Mouse (Mus musculus): Measurements from ENCODE around the gene Ubr1. TPM values are rescaled to one million over a fixed set of nuclear protein-coding genes. Genes with fewer than 3 reads are reported as not detected.
A peak's percentile ranks its signal among the peaks of the same experiment; 100 is the strongest.

The Ubr1 gene
- polyA plus RNA-seq (2015; fragmentation: Nextera tagmentation; extraction: Ambion mirVana) = 30.7 and 30.9 TPM in 2 replicates

GRCm38 (mm10) chr2:120970559-120971080, at the start of gene Ubr1:
Ubr1 (minus strand) TSS chr2:120970715.
- WGBS = under 1% methylated on average over 39 of the region's 39 CpGs
- peak; percentile 93 for ATAC-seq (ENCODE audit: low FRiP score, low read depth)
- H3K4me3 ChIP-seq = peak within 1 kb of the TSS; percentile 73
- H3K36me3 ChIP-seq = no peaks in the 10 kb centered on the region
- H3K4me2 ChIP-seq = peak within 1 kb of the TSS; percentile 61
- H3K4me1 ChIP-seq (replicated peaks) = peaks cover 28% of the 10 kb centered on the region
- peak within 1 kb of the TSS; percentile 80 for H3K9ac ChIP-seq
- peak within 1 kb of the TSS; percentile 88 for H3K27ac ChIP-seq (replicated peaks)
- H3K27me3 ChIP-seq = no peaks in the 10 kb centered on the region
- H3K9me3 ChIP-seq = no peaks in the 10 kb centered on the region

- H3K27me3 ChIP-seq = no peaks in the 10 kb centered on the region
- no peak overlapping the region for H3K4me3 ChIP-seq
- H3K36me3 ChIP-seq = peaks cover 48% of the 10 kb centered on the region
- WGBS = 92% methylated on average over 1 of the region's 1 CpGs
- no peak overlapping the region for H3K27ac ChIP-seq (replicated peaks)
- no peaks in the 10 kb centered on the region for H3K4me1 ChIP-seq (replicated peaks)
- H3K9me3 ChIP-seq = no peaks in the 10 kb centered on the region
- ATAC-seq (ENCODE audit: low FRiP score, low read depth) = no peak
- no peak overlapping the region for H3K9ac ChIP-seq
- no peak overlapping the region for H3K4me2 ChIP-seq
Observed at GRCm38 (mm10) chr2:121017151-121017550, 46.6 kb upstream of the Ubr1 start.

- no peaks in the 10 kb centered on the region for H3K9me3 ChIP-seq
- H3K9ac ChIP-seq = no peak overlapping the region
- H3K4me2 ChIP-seq = no peak overlapping the region
- H3K36me3 ChIP-seq = peaks cover 58% of the 10 kb centered on the region
- ATAC-seq (ENCODE audit: low FRiP score, low read depth) = no peak
- no peak overlapping the region for H3K27ac ChIP-seq (replicated peaks)
- no peaks in the 10 kb centered on the region for H3K4me1 ChIP-seq (replicated peaks)
- WGBS = 86% methylated on average over 9 of the region's 9 CpGs
- H3K27me3 ChIP-seq = no peaks in the 10 kb centered on the region
- H3K4me3 ChIP-seq = no peak overlapping the region
Observed at GRCm38 (mm10) chr2:121016226-121016625, 45.7 kb upstream of the Ubr1 start.

- Histone ChIP-seq H3K4me1 (replicated peaks) (no peaks in the 10 kb centered on the region), H3K4me2 (no peak overlapping the region), H3K4me3 (no peak overlapping the region), H3K27me3 (no peaks in the 10 kb centered on the region), H3K9me3 (no peaks in the 10 kb centered on the region), H3K36me3 (peaks cover 58% of the 10 kb centered on the region), H3K9ac (no peak overlapping the region), H3K27ac (replicated peaks) (no peak overlapping the region)
- no peak for ATAC-seq (ENCODE audit: low FRiP score, low read depth)
- 90% methylated on average over 2 of the region's 2 CpGs for WGBS
Observed at GRCm38 (mm10) chr2:121015507-121015906, 45.0 kb upstream of the Ubr1 start.

DNA sequence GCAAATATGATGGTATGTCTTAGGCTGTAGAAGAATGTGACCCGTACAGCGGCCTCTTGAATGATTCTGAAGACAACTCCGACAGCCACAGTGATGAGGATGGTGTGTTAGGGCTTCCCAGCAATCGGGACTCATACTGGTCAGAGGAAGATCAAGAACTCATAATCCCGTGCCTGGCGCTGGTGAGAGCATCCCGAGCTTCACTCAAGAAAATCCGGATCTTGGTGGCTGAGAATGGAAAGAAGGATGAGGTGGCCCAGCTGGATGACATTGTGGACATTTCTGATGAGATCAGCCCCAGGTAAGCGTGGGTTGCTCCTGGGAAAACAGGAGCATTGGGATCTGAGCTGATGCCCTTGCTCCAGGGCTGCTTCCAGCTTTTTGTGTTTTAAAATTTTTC, 42.2 kb upstream of the Ubr1 start:
- peaks cover 15% of the 10 kb centered on the region for H3K4me1 ChIP-seq (replicated peaks)
- H3K27ac ChIP-seq (replicated peaks) = no peak overlapping the region
- H3K36me3 ChIP-seq = peaks cover 54% of the 10 kb centered on the region
- 95% methylated on average over 9 of the region's 9 CpGs for WGBS
- H3K9ac ChIP-seq = no peak overlapping the region
- no peaks in the 10 kb centered on the region for H3K9me3 ChIP-seq
- H3K4me3 ChIP-seq = no peak overlapping the region
- H3K27me3 ChIP-seq = no peaks in the 10 kb centered on the region
- no peak for ATAC-seq (ENCODE audit: low FRiP score, low read depth)
- H3K4me2 ChIP-seq = no peak overlapping the region

DNA sequence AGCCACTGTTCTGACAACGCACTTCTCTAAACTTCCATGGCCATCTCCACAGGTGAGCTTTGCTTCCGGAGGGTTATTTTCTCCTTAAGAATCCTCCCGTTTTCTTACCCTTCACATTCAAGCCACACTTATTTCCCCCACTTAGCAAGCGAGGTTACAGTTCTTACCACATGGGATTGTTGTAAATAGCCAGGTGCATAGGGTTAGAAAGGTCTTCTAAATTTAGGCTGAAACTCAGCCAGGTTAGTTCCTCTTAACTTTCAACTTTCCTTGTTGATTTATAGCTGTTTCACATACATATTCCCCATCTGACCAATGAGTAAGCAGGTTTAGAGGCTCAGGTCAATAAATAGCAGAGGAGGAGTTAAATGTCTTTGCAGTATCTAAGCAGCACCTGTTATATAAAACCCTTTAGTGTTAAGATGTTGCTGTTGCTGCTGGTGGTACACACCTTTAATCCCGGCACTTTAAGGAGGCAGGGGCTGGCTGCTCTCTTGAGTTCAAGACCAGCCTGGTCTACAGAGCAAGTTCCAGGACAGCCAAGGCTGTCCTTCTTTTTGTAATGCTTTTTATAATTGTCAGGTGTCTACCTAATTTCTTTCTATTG, 38.7 kb upstream of the Ubr1 start:
- peak overlapping the region; percentile 79 for H3K9ac ChIP-seq
- 27% methylated on average over 5 of the region's 5 CpGs for WGBS
- no peak for ATAC-seq (ENCODE audit: low FRiP score, low read depth)

GRCm38 (mm10) chr2:121008664-121009007, 38.1 kb upstream of the Ubr1 start:
- ATAC-seq (ENCODE audit: low FRiP score, low read depth) = no peak
- H3K9me3 ChIP-seq = no peaks in the 10 kb centered on the region
- H3K27me3 ChIP-seq = no peaks in the 10 kb centered on the region
- H3K27ac ChIP-seq (replicated peaks) = peak overlapping the region; percentile 65
- H3K9ac ChIP-seq = peak overlapping the region; percentile 79
- H3K4me3 ChIP-seq = peak overlapping the region; percentile 86
- H3K4me1 ChIP-seq (replicated peaks) = peaks cover 15% of the 10 kb centered on the region
- 1% methylated on average over 12 of the region's 12 CpGs for WGBS
- peak overlapping the region; percentile 62 for H3K4me2 ChIP-seq
- H3K36me3 ChIP-seq = peaks cover 25% of the 10 kb centered on the region

More for the DNA sequence above, 38.7 kb upstream of the Ubr1 start:
- peak overlapping the region; percentile 86 for H3K4me3 ChIP-seq
- peak overlapping the region; percentile 62 for H3K4me2 ChIP-seq
- peaks cover 15% of the 10 kb centered on the region for H3K4me1 ChIP-seq (replicated peaks)
- H3K9me3 ChIP-seq = no peaks in the 10 kb centered on the region
- H3K27me3 ChIP-seq = no peaks in the 10 kb centered on the region
- no peak overlapping the region for H3K27ac ChIP-seq (replicated peaks)
- peaks cover 28% of the 10 kb centered on the region for H3K36me3 ChIP-seq

DNA sequence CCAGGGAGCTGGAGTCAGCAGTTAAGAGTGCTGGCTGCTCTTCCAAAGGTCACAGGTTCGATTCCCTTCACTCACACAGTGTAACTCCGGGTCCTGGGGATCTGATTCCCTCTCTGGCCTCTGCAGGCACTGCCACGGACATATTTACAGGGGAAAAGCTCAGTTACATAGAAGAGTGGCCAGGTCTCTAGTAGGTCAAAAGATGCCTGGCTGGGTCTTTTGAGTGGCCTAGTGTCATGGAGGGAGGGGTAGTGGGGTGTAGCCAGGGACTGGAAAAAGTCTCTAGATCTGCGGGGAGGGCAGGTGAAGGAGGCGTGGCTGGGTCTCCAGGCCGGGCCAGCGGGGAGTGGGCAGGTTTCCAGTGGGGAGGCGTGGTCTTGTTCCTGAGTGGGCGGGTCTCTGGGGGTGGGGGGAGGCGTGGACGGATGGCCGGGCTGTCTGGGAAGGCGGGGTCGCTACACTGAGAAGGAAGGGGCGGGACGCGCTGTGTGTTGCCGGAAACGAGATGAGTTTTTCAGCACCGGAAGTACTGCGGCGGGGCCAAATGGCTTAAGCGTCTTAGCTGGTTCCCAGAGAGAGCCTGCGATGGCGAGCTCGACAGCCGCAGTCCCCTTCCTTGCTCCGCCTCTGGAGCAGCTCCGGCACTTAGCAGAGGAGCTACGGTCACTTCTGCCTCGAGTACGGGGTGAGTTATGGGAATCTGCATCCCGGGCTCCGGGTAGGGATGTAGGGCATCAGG, 37.6 kb upstream of the Ubr1 start, which contains the start of gene Ccndbp1:
Gene Ccndbp1 (plus strand): TSS at position 479 of the 739 bp plus-strand sequence.
- peak; percentile 98 for ATAC-seq (ENCODE audit: low FRiP score, low read depth)

GRCm38 (mm10) chr2:121006986-121007385, 36.5 kb upstream of the Ubr1 start:
- Histone ChIP-seq H3K4me2 (no peak overlapping the region), H3K36me3 (peaks cover 12% of the 10 kb centered on the region), H3K27ac (replicated peaks) (no peak overlapping the region), H3K9me3 (no peaks in the 10 kb centered on the region), H3K27me3 (no peaks in the 10 kb centered on the region), H3K4me3 (no peak overlapping the region), H3K4me1 (replicated peaks) (peaks cover 15% of the 10 kb centered on the region), H3K9ac (no peak overlapping the region)
- no peak for ATAC-seq (ENCODE audit: low FRiP score, low read depth)
- WGBS = 81% methylated on average over 1 of the region's 1 CpGs

More for the DNA sequence above, 37.6 kb upstream of the Ubr1 start, which contains the start of gene Ccndbp1:
- H3K9me3 ChIP-seq = no peaks in the 10 kb centered on the region
- H3K36me3 ChIP-seq = peaks cover 22% of the 10 kb centered on the region
- H3K4me2 ChIP-seq = peak within 1 kb of the TSS; percentile 62
- H3K4me3 ChIP-seq = peak within 1 kb of the TSS; percentile 86
- peak within 1 kb of the TSS; percentile 79 for H3K9ac ChIP-seq
- H3K27ac ChIP-seq (replicated peaks) = peak within 1 kb of the TSS; percentile 65
- WGBS = 2% methylated on average over 34 of the region's 34 CpGs
- no peaks in the 10 kb centered on the region for H3K27me3 ChIP-seq
- peaks cover 15% of the 10 kb centered on the region for H3K4me1 ChIP-seq (replicated peaks)

GRCm38 (mm10) chr2:121004018-121004811, 33.7 kb upstream of the Ubr1 start:
- H3K4me3 ChIP-seq = no peak overlapping the region
- H3K4me1 ChIP-seq (replicated peaks) = peaks cover 10% of the 10 kb centered on the region
- no peak overlapping the region for H3K9ac ChIP-seq
- 0 out of 2 replicates have a peak, but pooled peaks cover 11% of the 10 kb centered on the region for H3K36me3 ChIP-seq
- H3K27ac ChIP-seq (replicated peaks) = no peak overlapping the region
- 80% methylated on average over 7 of the region's 7 CpGs for WGBS
- H3K27me3 ChIP-seq = no peaks in the 10 kb centered on the region
- H3K9me3 ChIP-seq = no peaks in the 10 kb centered on the region
- no peak overlapping the region for H3K4me2 ChIP-seq
- no peak for ATAC-seq (ENCODE audit: low FRiP score, low read depth)

- no peak for ATAC-seq (ENCODE audit: low FRiP score, low read depth)
- no peak overlapping the region for H3K27ac ChIP-seq (replicated peaks)
- H3K4me1 ChIP-seq (replicated peaks) = peaks cover 4% of the 10 kb centered on the region; the same call in 1 of the 2 replicates
- H3K9ac ChIP-seq = no peak overlapping the region
- 69% methylated on average over 2 of the region's 2 CpGs for WGBS
- H3K9me3 ChIP-seq = no peaks in the 10 kb centered on the region
- H3K27me3 ChIP-seq = no peaks in the 10 kb centered on the region
- H3K36me3 ChIP-seq = 0 out of 2 replicates have a peak, but pooled peaks cover 11% of the 10 kb centered on the region
- H3K4me3 ChIP-seq = no peak overlapping the region
- no peak overlapping the region for H3K4me2 ChIP-seq
Observed at GRCm38 (mm10) chr2:121003586-121003985, 33.1 kb upstream of the Ubr1 start.

All from hindbrain, embryonic 15.5 days (tissue).